Mouse (Mus musculus) cerebellum, adult 2 months (tissue): Measurements from ENCODE around the gene Abcb8. TPM values are rescaled to one million over a fixed set of nuclear protein-coding genes. Genes with fewer than 3 reads are reported as not detected.

Experiments
- DNase-seq, 2 experiments: peaks; one replicate each; pipeline ENCODE4 v3.0.0; 2021
- H3K27ac ChIP-seq: fragments of 200-500 bp; 2 replicates; pipeline ENCODE4 v1.5.1; 2012; ENCODE audit warnings: low read length, control low read depth, inconsistent platforms; ENCODE audit not compliant: insufficient read depth
- H3K27me3 ChIP-seq: fragments of 200-500 bp; 2 replicates; pipeline ENCODE4 v1.6.1; 2012; ENCODE audit warnings: inconsistent platforms, mild to moderate bottlenecking, low read length, moderate library complexity; ENCODE audit not compliant: control insufficient read depth, insufficient read depth
- H3K4me1 ChIP-seq: fragments of 200-500 bp; 2 replicates; pipeline ENCODE4 v1.6.1; 2011; ENCODE audit warnings: low read length; ENCODE audit not compliant: control insufficient read depth, insufficient read depth
- H3K4me3 ChIP-seq: fragments of 200-500 bp; replicated peaks from 2 replicates; pipeline ENCODE3; 2011; ENCODE audit warnings: mild to moderate bottlenecking, low read depth, low read length, control low read depth; ENCODE audit not compliant: insufficient read depth
- CTCF ChIP-seq: fragments of 200-500 bp; IDR thresholded peaks from 2 replicates; pipeline ENCODE4 v1.5.1; 2011; ENCODE audit warnings: low read depth, mild to moderate bottlenecking, control low read depth, low read length, moderate library complexity, borderline replicate concordance; ENCODE audit not compliant: insufficient read depth
- POLR2A ChIP-seq: fragments of 200-500 bp; IDR thresholded peaks from 2 replicates; pipeline ENCODE4 v1.6.1; 2011; ENCODE audit warnings: low read length, control low read depth, borderline replicate concordance; ENCODE audit not compliant: insufficient read depth
- WGBS: fragments of 180-500 bp; shearing (Covaris S2); methylation state at CpG from one replicate; pipeline ENCODE4 v1.1.7; 2018; 5-methylcytosine and 5-hydroxymethylcytosine counted together
- polyA plus RNA-seq: library from polyadenylated mRNA; depleted of rRNA; stranded (reverse); fragments of >200 nt; gene quantifications from 2 replicates; pipeline ENCODE4 v1.2.3, GENCODE M21; 2012

Gene Abcb8
- polyA plus RNA-seq, 1 experiment: 53.5 TPM

DNA sequence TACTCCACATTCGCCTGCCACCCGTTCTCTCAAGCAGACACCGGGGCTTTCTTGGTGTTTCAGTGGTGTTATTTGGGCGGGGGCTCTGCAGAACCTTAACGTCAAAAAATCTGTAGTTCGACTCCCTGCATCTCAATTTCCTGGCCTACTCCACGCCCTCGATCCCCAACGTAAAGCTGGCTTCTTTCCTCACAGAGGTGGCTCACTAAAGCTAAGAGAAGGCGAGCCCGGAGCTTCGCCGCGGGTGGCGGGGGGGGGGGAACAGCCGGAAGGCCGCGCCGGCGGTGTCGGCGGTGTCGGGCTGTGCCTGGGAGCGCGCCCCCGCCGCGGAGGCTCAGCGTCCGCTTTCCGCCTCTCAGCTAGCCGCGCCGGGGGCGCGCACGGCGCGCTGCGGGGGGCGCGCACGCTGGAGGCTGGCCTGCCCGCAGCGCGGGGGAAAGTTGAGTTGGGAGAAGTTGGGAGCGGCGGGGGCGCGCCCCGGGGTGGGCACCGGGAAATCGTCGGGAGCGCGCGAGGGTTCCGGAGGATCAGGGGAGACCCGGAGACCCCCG is 31.5 kb downstream of the Abcb8 start:
- WGBS: 1% methylated on average over 56 of the region's 60 CpGs
- DNase-seq: peak; percentile 74 to 79
- H3K27me3 ChIP-seq: no peaks in the 10 kb centered on the region
- peak overlapping the region; percentile 95 for H3K4me3 ChIP-seq
- no peaks in the 10 kb centered on the region; the same call in 1 of the 2 replicates for H3K4me1 ChIP-seq
- H3K27ac ChIP-seq: peak overlapping the region; percentile 90; the same call in 1 of the 2 replicates
- TF ChIP-seq POLR2A: peak; percentile 33; the same call in 1 of the 2 replicates
- TF ChIP-seq CTCF: no peak

DNA sequence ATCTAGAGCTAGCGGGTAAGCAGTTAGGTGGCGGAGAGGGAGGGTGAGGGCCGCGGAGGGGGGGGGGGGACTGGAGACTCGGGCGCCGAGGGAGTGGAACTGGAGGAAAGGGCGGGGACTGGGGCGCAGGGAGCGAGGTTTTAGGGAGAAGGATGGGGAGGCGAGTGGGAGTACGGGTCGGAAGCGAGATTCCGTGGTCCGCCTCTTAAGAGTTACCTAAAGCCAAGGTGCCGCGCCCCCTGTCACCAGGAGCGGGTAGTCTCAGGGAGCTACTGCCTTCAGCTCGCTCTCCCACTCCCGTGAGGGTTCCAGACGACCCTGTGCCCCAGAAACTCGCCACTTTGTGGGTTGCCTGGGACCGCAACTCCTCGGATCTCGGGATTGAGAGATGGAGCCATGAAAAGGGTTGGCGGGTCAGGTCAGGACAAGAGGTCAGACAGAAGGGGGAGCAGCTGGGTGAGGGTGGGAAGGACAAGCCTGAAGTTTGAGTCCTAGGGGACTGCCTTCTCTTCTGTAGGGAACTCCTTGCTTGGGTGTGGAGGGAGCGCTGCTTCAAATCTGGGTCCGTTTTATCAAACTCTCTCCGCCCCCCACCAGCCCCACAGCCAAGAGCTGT is 32.1 kb downstream of the Abcb8 start:
- peak in 1 of 2 experiments; percentile 46 for DNase-seq
- H3K27ac ChIP-seq: no peak overlapping the region
- H3K4me1 ChIP-seq: no peaks in the 10 kb centered on the region; the same call in 1 of the 2 replicates
- 6% methylated on average over 29 of the region's 30 CpGs for WGBS
- TF ChIP-seq CTCF (no peak), POLR2A (no peak)
- peak overlapping the region; percentile 48 for H3K4me3 ChIP-seq
- no peaks in the 10 kb centered on the region for H3K27me3 ChIP-seq

DNA sequence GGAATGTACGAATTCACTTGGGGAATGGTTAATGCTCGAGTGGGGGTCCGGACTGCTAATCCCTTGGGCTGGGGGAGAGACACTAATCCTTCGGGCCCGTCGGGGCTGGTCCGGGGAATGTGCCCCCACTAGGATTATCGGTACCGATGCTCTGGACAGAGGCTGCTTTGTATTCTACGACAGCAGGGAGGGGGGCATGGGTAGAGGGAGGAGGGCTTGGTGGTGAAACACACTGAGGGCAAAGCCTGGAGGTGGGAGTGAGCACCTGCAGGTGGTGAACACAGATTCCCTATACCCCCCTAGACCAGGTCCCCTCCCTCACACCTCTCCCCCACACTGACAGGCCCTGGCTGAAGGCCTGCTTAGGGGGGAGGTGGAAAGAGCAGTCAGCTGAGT is 32.6 kb downstream of the Abcb8 start:
- no peak overlapping the region for H3K4me3 ChIP-seq
- no peak overlapping the region for H3K27ac ChIP-seq
- no peaks in the 10 kb centered on the region for H3K27me3 ChIP-seq
- TF ChIP-seq POLR2A: no peak
- no peak for TF ChIP-seq CTCF
- no peak for DNase-seq
- H3K4me1 ChIP-seq: no peaks in the 10 kb centered on the region; the same call in 1 of the 2 replicates
- WGBS: 26% methylated on average over 10 of the region's 10 CpGs

DNA sequence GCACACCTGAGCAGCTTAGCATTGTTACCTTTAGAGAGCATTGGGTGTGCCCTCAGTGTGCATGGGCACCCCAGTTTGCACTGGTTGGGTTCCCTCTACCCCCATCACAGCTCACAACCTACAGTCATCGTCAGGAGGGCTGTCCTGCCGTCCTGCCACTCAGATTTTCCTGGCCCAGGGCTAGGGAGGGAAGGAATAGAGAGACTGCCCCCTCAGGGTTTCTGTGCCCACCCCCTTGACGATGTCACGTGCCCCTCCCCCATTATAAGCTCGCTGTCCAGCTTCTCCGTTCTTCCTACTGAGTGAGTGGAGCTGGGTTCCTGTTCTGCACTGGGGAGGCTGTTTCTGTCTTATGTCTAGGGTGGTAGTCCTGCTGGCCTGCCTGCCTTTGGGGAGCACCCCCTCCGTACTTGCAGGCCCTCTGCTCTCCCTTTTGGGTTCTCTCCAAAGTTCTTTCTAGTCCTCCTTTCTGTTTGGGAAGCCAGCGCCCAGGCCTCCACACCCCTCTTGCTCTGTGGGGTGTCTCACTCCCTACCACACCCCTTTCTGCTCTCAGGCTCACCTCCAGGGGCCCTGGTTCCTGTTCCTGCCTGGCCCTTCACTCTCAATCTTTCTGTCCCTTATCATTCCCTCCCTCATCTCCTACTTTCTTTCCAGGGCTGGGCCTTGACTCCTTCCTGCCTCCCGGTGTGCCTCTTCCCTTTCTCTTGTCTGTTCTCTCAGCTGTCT is 33.3 kb downstream of the Abcb8 start:
- H3K4me3 ChIP-seq: no peak overlapping the region
- 44% methylated on average over 9 of the region's 9 CpGs for WGBS
- no peaks in the 10 kb centered on the region; the same call in 1 of the 2 replicates for H3K4me1 ChIP-seq

DNA sequence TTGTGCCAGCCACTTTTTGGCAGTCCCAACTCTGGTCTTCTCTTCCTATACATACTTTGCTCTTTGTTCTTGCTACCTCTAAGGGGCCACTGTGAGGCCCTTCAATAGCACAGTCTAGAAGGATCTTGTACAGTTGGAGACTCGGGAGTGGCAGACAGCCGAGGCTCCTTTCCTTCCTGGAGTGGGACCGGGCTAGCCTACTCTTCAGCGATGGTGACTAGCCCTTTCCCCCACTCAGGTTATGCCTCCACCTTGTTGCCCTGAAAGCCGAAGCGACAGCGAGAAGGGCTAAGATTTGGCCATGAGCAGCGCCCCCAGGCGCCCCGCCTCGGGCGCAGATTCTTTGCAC is 33.8 kb downstream of the Abcb8 start:
- H3K4me1 ChIP-seq: no peaks in the 10 kb centered on the region; the same call in 1 of the 2 replicates
- DNase-seq: no peak
- TF ChIP-seq CTCF (no peak), POLR2A (no peak)
- no peaks in the 10 kb centered on the region for H3K27me3 ChIP-seq
- H3K4me3 ChIP-seq: no peak overlapping the region
- WGBS: 50% methylated on average over 12 of the region's 12 CpGs
- no peak overlapping the region for H3K27ac ChIP-seq

More for the DNA sequence above, 33.3 kb downstream of the Abcb8 start:
- no peak for DNase-seq
- Histone ChIP-seq H3K27me3 (no peaks in the 10 kb centered on the region), H3K27ac (no peak overlapping the region)
- no peak for TF ChIP-seq CTCF
- TF ChIP-seq POLR2A: no peak

DNA sequence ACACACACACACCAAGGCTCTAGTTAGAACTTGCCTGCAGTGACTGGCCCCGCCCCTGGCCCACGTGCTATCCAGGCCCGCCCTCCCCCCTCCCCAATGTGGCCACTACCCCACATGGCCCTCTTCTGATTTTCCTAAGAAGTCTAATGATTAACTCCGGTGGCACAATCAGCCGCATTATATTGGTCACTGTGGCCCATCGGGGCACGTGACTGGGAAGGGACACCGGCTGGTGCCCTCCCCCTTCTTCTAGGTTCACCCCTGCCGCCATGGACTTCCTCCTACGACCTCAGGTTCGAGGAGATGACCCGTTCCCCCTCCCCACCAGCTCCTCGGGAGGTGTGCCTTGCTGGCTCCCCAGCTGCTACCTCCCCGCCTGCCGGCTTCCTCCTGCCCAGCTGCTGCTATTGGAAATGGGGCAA is 34.5 kb downstream of the Abcb8 start:
- TF ChIP-seq CTCF (no peak), POLR2A (no peak)
- Histone ChIP-seq H3K4me3 (no peak overlapping the region), H3K27ac (no peak overlapping the region), H3K4me1 (no peaks in the 10 kb centered on the region), H3K27me3 (no peaks in the 10 kb centered on the region)
- WGBS: 23% methylated on average over 15 of the region's 15 CpGs
- no peak for DNase-seq

DNA sequence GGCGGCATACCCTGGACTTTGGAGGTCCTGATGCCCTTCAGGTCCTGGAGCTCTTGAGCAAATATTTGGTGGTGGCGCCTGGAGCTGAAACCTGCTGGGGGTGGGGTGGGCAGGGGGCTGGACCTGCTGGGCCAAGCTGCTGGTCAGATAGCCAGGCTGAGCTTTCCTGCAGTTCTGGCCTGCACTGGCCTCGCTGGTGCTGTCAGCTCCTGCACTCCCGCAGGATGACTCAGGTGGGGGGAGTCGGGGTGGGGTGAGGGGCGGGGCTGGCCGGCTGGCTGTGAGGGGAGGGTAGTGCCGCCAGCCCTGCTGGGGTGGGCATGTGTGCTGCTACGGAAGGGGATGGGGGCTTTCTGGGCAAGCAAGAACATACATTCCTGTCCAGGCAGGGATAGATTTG is 35.1 kb downstream of the Abcb8 start:
- no peak overlapping the region for H3K4me3 ChIP-seq
- no peak for DNase-seq
- TF ChIP-seq CTCF (no peak), POLR2A (no peak)
- H3K4me1 ChIP-seq: no peaks in the 10 kb centered on the region
- no peak overlapping the region for H3K27ac ChIP-seq
- H3K27me3 ChIP-seq: no peaks in the 10 kb centered on the region
- 28% methylated on average over 9 of the region's 9 CpGs for WGBS
